Mouse (Mus musculus): ENCODE measurements around the gene Tmsb10. TPM values are rescaled to one million over a fixed set of nuclear protein-coding genes. Genes with fewer than 3 reads are reported as not detected.

The Tmsb10 gene
- 100 to 1,000 TPM; 833 to 928 TPM for total RNA-seq (2021)
- long read RNA-seq, experiment 1, transcript Tmsb10-202 (2 exons, 690 nt) = minor isoform, 498 of 1,438 reads
- long read RNA-seq, experiment 1, transcript Tmsb10-203 (3 exons, 570 nt) = major isoform, 925 of 1,438 reads
- long read RNA-seq, experiment 1, partial matches to known transcripts = 0 of 1,438 reads
- long read RNA-seq, experiment 1, other reads (novel, unspliced or antisense) = 11 of 1,438 reads
- long read RNA-seq, experiment 2, transcript Tmsb10-203 (3 exons, 570 nt) = major isoform, 758 of 1,157 reads
- long read RNA-seq, experiment 2, transcript Tmsb10-202 (2 exons, 690 nt) = minor isoform, 394 of 1,157 reads
- long read RNA-seq, experiment 2, partial matches to known transcripts = 0 of 1,157 reads
- long read RNA-seq, experiment 2, other reads (novel, unspliced or antisense) = 4 of 1,157 reads

- no peak for DNase-seq (ENCODE audit: low spot score in 2 of 2)
- intact Hi-C loops (cut with DNase I) = no loop called here
These were observed at the start of gene Tmsb10 for GRCm38 (mm10) chr6:72958662-72959071. Gene Tmsb10, minus strand, starts transcription at chr6:72958748.

- DNase-seq (ENCODE audit: low spot score in 2 of 2) = no peak
- intact Hi-C loops (cut with DNase I) = no loop called here
These were observed 45.1 kb upstream of the Tmsb10 start for GRCm38 (mm10) chr6:73003601-73004000.

DNA sequence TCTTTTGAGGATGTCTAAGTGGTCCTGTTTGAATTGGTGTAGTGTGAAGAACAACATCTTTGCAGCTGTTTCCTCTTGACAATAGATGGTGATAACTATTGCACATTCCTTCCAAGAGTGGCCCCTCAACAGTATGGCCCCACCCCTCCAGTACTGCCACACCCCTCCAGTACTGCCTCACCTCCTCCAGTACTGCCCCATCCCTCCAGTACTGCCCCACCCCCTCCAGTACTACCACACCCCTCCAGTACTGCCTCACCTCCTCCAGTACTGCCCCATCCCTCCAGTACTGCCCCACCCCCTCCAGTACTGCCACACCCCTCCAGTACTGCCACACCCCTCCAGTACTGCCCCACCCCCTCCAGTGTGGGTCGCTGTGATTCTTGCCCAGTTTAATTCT, 43.8 kb upstream of the Tmsb10 start:
- DNase-seq (ENCODE audit: low spot score in 2 of 2) = no peak
- intact Hi-C loops (cut with DNase I) = no loop called here

- DNase-seq (ENCODE audit: low spot score in 2 of 2) = no peak
- intact Hi-C loops (cut with DNase I) = no loop called here
These were observed 40.3 kb upstream of the Tmsb10 start for GRCm38 (mm10) chr6:72998809-72999208.

- no peak for DNase-seq (ENCODE audit: low spot score in 2 of 2)
- intact Hi-C loops (cut with DNase I) = no loop called here
These were observed 35.1 kb upstream of the Tmsb10 start for GRCm38 (mm10) chr6:72993688-72994082.

DNA sequence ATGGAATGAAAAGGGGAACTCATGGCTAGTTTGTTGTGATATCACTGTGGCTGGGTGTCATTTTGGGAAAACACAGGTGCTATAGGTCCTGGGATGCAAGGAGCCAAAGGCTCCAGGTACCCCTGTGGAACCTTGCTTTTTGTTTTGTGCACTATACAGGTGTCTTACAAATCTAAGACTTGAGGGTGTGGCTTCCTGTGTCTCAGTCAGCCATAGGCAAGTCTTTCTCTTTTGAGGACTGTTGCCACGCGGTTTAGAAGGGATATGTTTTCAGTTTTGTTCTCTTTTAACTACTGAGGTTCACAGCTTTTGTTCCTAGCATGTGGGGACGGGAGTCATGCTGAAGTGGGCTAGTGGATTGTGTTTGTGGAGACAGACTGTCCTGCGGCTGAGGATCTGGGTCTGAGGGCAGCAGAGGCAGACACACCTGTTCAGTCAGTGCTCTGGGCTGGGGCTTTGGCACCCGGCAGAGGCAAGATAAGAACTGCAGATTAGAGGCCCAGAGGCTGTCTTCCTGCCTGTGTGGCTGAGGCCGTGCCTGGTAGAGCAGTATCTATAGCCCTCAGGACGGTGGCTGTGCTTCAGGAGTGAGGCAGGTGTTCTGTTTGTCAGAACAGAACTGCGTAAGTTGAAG, 34.6 kb upstream of the Tmsb10 start:
- no peak for DNase-seq (ENCODE audit: low spot score in 2 of 2)
- intact Hi-C loops (cut with DNase I) = no loop called here

GRCm38 (mm10) chr6:72990206-72990605, 31.7 kb upstream of the Tmsb10 start:
- intact Hi-C loops (cut with DNase I) = no loop called here
- DNase-seq (ENCODE audit: low spot score in 2 of 2) = no peak

GRCm38 (mm10) chr6:72989028-72989736, 30.6 kb upstream of the Tmsb10 start:
- DNase-seq (ENCODE audit: low spot score in 2 of 2) = peak in 1 of 2 experiments; percentile 18
- intact Hi-C loops (cut with DNase I) = no loop called here

- no peak for DNase-seq (ENCODE audit: low spot score in 2 of 2)
- intact Hi-C loops (cut with DNase I) = no loop called here
These were observed 24.0 kb upstream of the Tmsb10 start for GRCm38 (mm10) chr6:72982506-72982905.

GRCm38 (mm10) chr6:72981851-72982250, 23.3 kb upstream of the Tmsb10 start:
- intact Hi-C loops (cut with DNase I) = no loop called here
- DNase-seq (ENCODE audit: low spot score in 2 of 2) = no peak

GRCm38 (mm10) chr6:72981124-72981651, 22.6 kb upstream of the Tmsb10 start:
- intact Hi-C loops (cut with DNase I) = no loop called here
- peak; percentile 16 to 18 for DNase-seq (ENCODE audit: low spot score in 2 of 2)

GRCm38 (mm10) chr6:72976866-72977265, 18.3 kb upstream of the Tmsb10 start:
- intact Hi-C loops (cut with DNase I) = no loop called here
- no peak for DNase-seq (ENCODE audit: low spot score in 2 of 2)

DNA sequence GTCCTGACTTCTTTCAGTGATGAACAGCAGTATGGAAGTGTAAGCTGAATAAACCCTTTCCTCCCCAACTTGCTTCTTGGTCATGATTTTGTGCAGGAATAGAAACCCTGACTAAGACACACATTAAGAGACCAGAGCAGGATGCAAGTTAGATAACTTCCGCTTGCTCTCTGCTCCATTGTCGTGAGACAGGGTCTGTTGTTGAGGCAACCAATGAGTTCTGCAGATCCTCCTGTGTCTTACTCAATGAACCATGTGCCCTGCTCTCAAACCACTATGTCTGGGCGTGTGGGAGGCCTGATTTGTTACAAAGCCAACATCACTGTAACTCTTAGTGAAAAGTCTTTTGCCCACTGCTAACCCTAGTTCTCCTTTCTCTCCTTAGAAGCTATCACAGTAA, 12.5 kb upstream of the Tmsb10 start:
- intact Hi-C loops (cut with DNase I) = no loop called here
- DNase-seq (ENCODE audit: low spot score in 2 of 2) = no peak

- no peak for DNase-seq (ENCODE audit: low spot score in 2 of 2)
- intact Hi-C loops (cut with DNase I) = no loop called here
These were observed 11.2 kb upstream of the Tmsb10 start for GRCm38 (mm10) chr6:72969787-72970186.

- no peak for DNase-seq (ENCODE audit: low spot score in 2 of 2)
- intact Hi-C loops (cut with DNase I) = no loop called here
These were observed 6.7 kb upstream of the Tmsb10 start for GRCm38 (mm10) chr6:72965199-72965598.

- DNase-seq (ENCODE audit: low spot score in 2 of 2) = no peak
- intact Hi-C loops (cut with DNase I) = no loop called here
These were observed 3.8 kb upstream of the Tmsb10 start for GRCm38 (mm10) chr6:72962281-72962741.

GRCm38 (mm10) chr6:72961603-72962002, 3.1 kb upstream of the Tmsb10 start:
- DNase-seq (ENCODE audit: low spot score in 2 of 2) = no peak

GRCm38 (mm10) chr6:72960675-72961074, 2.1 kb upstream of the Tmsb10 start:
- intact Hi-C loops (cut with DNase I) = no loop called here
- no peak for DNase-seq (ENCODE audit: low spot score in 2 of 2)

More at GRCm38 (mm10) chr6:72961603-72962002, 3.1 kb upstream of the Tmsb10 start:
- intact Hi-C loops (cut with DNase I) = no loop called here

DNA sequence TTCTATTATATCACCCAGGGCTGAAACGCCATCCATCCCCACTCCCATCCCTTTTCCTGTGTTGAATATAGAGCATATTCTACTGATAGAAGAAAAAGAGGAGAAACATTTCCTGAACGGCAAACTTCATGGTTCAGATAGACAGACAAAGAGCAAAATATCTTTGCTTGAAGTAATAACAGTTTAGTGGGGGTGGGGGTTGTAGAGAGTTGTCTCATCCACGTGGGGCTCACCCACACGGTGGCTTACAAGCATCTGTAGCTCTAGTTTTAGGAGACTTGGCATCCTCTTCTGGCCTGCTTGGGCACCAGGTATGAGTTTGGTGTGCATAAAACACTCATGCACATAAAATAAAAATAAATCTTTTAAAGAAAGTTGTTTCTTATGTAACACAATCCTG, 627 bp upstream of the Tmsb10 start:
- DNase-seq (ENCODE audit: low spot score in 2 of 2) = no peak
- intact Hi-C loops (cut with DNase I) = no loop called here
